Mouse (Mus musculus) 3T3-L1 (cell line): ENCODE results near the gene Prss23.

Experiments used
- DNase-seq: peaks from one replicate; pipeline ENCODE4 v3.0.0-alpha.2; 2015; ENCODE audit warnings: low read depth, low spot score

Prss23 gene

DNA sequence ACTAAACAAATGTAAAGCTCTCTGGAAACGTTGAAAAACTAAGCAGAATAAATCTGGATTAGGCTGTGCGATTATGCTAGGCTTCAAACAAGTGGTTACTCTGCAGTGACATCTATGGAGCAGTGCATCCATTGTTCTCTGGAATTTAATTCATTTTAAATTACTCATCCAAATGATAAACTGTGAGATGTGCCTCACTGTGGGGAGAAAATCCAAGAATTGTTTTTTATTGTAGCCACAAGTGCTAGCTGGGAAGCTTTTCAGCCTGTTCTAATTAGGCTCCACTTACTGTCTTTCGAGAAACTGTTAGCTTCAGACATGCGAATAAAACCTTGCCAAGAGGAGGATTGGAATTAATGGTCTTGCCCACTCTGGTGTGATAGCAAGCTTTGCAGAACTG lies 18.3 kb downstream of the Prss23 start:
- DNase-seq, result peak; percentile 7

DNA sequence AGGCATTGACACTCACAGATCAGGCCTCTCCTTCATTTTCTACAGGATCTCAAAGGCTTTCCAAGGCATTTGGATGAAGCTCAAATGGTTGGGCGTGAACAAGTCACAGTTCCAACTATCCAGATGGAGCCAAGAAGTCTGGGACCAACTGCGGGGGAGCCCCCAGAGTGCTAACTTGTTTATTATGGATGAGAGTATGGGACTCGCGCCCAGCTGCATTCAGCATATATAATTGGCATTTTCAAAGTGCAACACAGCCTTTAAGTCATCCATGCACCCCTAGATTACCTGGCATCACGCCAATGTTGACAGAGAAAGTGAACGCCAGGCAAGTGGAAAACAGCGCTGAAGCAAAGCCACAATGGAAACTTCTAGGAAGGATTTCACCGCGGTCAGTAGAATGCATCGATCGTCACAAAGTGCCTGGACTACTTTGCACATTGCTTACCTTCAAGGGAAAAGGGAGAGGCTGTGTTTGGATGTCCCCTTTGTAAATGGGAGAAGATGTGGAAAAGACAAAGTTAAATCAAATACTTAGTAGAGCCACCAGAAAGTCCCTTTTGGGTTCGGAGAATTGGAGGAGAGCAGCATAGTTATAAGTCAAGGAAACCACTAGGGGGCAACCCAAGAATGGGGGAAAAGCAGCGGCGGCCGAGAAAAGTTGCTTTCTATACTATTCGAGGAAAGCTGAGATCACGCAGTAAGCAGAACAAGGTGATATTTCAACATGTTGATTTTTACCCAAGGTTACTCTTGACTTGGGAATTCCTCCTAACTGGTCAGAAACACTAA lies 27.3 kb downstream of the Prss23 start:
- DNase-seq, result peak; percentile 75

DNA sequence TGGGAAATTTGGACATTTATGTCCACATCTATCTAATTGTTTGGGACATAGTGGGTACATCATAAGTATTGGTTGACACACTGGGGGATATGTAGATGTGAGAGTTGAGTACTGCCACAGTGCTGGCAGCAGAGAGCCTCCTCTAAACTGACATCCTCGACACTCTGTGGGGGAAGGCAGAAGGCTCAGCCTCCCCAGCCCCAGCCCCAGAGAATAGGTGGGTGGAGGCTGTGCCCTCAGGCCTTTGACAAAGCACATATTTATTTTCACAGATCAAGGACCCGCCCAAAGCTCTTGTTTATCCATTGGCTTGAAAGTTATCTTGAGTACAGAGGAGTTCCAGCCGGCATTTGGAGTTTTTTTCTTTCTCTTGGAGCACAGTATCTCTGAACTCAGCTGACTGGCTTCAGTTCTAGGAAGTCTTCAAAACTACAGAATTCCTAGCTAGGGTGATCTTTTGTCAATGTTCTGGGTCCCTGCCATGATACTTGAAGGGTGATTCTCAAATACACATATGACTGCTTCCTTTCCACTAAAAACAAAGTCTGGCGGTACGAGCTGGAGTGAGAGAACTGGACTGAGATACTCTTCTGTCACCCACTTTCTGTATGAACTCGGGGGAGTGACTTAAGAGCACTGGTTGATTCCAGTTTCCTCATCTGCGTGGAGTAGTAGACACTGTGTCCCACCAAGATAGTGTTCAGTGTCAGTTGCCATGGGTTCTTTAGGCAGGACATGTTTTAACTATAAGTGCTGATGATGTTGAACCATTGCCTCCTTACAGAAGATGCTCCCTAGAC lies 43.0 kb downstream of the Prss23 start:
- DNase-seq, result peak; percentile 50

DNA sequence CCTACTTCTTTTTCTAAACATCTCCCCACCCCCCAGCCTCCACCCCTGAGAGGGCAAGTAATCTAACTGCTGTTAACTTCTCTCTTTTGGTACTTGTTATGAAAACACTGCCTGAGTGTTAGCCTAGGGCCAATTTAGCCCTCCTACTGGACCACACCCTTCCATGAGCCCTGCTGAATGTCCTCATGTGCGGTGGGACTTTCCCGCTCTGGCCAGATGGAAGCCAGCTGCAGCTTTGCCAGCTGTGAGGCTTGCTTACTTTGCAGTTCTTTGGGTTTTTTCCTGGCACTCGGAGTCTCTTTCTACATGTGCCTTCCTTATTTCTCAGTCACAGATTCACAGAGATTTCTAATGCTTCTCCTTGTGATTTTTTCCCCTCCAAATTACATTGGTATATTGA lies 45.3 kb downstream of the Prss23 start:
- peak; percentile 82 for DNase-seq

DNA sequence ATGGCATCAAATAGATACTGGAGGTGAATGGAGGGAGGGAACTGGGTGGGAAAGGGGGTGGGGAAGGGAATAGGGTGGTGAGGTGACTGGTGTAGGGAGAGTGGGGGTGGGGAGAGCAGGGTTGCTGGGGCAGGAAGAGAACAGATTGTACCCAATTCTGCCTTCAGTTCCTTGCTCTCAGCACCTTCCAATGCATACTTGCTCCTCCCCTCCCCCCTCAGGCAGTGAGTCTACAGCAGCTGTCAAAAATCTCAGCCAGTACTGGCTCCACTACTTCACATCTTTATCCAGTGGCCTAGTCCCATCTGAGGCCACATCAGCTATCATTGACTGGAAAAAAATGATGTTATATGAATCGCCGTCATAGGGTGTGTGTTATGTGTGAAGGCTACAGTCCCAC lies 48.5 kb downstream of the Prss23 start:
- no peak for DNase-seq

DNA sequence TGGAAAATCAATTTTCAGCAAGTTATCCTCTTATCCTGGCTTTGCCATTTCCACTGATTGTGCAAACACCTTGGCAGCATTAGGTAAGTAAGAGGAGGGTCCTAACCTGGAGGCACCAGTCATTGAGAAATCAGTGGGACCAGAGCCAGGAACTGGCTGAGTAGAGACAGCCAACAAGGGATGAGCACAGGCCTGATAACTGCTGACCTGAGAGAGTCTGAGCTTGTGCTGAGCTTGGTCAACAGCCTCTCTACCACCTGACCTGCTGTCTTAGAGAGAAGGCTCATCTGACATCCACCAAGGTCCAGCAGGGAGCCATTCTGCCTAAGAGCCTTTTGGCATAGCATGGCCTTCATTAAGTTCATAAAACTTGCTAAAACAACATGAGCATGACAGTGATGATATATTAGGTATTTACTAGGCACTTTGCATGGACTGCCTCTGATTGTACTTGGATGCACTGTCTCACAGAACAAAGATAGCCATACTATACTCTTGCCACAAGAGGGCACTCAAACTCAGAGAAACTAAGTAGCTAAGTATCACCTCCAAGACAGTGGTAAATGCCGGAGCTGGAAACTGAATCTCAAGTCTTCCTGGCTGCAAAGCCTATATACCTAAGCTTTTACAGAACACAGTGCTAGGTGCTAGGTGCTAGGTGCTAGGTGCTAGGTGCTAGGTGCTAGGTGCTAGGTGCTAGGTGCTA lies 49.5 kb downstream of the Prss23 start:
- peak; percentile 86 for DNase-seq

DNA sequence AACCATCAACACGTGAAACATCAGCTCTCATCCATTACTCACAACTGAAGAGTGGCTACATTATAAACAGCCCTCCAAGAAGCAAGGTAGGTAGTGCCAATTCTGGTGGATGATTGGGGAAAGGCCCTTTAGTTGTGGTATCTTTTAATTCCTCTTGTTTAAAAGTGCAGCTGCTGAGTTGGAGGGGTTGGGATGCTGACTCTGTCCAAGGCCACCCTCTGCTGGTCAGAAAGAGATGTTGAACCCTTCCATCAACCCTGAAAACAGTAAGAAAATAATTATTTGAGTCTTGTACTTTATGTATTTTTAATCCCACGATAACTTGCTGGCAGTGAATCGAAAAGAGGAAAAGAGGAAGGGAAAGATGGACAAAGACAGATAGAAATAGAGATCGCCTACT lies 53.5 kb downstream of the Prss23 start:
- DNase-seq, result peak; percentile 70

DNA sequence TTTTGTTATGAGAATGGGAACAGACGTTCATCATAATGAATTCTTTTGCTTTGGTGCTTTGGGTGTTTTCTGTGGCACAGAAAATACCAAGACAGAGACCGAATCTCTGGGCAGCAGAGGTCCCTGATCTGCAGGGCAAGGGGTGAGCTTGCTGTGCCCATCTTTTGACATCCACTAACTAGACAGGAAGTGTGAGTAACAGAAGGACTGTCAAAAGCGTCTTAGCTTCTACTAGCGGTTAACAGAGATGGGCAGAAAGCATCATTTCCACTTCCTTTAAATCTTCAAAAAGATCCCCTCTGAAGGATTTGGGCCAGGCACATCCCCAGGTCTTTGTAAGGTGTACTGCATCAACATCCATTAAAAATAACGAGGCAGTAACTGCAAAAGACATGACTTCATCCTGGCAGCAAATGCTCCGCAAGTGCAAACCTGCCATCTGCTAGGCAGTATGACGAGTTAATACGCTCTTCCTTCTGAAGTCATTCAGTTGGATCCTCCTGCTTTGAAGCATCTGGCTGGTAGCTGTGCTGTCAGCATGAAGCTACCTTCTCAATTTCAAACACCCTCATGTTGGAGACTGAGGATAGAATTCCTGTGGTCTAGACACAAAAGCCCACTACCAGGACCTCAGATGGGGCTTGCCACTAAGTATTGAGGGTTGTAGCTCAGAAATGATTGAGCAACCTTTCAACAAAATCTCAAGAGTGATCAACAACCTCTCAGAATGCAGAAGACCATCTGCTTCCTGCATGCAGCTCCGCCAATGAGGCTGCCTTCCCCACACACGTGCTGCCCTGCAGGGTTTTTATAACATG lies 63.0 kb downstream of the Prss23 start:
- DNase-seq, result no peak

DNA sequence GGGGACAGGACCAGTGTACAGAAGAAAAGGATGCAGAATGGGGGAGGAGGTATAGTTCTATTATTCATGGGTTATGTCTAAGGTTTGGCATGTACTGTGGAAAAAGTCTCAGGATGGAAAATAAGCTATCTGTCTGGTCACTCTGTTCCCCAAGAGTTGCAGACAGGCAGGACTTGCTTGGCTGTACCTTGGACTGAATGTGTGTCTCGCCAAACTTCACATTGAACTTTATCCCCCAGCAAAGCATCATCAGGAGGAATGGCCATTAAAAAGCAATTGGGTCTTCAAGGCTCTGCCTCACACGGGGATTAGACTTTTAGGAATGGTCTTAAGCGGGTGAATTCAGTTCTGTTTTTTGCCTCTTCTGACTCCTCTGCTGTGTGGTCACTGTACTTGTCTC lies 63.7 kb downstream of the Prss23 start:
- no peak for DNase-seq

DNA sequence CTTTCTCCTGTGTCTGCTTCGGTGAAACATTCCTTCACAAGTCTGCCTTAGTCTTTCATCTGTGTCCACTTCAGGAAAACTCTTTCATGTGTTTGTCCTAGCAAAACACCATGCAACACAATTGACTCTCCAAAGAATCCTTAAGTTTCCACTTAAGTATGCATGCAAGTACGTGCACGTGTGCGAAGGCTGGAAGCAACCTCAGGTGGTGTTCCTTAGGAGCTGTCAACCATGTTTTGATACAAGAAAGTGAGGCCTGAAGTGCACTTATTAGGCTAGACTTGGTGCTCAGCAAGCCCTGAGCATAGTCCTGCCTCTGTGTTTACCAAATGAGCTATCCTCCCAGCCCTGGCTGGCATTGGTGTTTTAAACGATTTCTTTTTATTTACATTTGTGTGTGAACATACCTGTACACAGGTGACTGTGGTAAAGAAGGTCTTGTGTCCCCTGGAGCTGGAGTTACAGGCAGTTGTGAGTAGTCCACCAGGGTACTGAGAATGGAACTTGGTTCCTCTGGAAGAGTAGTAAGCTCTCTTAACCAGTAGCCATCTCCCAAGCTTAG lies 64.3 kb downstream of the Prss23 start:
- DNase-seq, result no peak

DNA sequence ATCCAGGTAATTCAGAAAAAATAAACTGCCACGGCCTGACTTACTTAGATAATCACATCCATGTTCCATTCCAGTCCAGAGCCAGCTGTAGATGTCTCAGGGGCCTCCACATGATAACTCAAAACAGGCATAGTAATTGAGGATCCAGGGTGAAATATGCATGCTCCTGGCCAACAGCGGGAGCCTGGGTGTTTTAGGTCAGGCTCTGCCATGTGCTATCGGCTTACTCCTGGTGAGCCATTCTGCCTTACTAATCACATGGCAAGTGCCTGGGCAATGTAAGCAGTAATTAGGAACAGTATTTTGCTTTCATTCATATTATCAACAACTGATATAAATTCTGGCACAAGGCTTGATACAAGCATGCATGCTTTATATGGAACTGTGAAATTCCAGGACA lies 65.6 kb downstream of the Prss23 start:
- DNase-seq, result no peak

DNA sequence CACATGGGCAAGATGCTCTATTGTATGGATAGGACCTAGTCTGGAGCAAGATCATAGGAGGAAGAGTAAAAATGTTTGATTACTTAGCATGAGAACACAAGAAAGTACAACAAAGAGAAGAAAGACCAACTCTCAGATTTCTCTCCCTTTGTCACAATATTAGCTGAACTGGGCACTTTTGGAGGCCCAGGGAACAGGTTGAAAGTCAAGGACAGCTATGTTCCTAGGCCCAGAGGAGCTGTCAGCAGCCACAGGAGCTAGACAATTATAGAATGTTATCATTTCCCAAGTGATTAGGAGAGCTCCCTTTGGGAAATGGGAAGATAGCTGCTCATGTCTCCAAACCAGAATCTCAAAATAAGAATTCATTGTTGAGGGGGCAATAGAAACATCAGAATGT lies 66.1 kb downstream of the Prss23 start:
- DNase-seq, result no peak

DNA sequence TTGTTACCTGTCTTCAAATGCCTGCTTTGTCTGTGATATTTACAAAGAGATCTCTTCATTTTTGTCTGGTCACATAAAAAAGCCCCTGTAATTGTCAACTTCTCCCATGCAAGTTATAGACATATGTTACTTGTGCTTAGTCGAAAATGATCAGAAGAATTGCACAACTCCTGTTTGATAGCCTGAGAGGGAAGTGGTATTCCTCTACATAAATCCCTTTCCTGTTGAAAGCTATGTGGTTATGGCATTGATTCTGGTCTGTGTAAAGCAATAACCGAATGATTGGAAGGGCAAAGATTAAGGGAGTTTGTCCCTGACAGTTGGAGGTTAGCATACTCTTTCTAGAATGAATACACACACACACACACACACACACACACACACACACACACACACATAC lies 67.3 kb downstream of the Prss23 start:
- DNase-seq, result no peak
